Mouse (Mus musculus) embryonic fibroblast, embryonic 13.5 days (primary cell): ENCODE results near the gene E130114P18Rik.

Experiments used
- CTCF ChIP-seq: IDR thresholded peaks from 2 replicates; pipeline ENCODE4 v1.5.1; 2011; ENCODE audit warnings: mild to moderate bottlenecking, control low read depth, low read length, moderate library complexity, borderline replicate concordance; ENCODE audit not compliant: insufficient read depth
- POLR2A ChIP-seq: IDR thresholded peaks from 2 replicates; pipeline ENCODE4 v1.6.1; 2011; ENCODE audit warnings: low read depth, mild to moderate bottlenecking, control low read depth, low read length, moderate library complexity

DNA sequence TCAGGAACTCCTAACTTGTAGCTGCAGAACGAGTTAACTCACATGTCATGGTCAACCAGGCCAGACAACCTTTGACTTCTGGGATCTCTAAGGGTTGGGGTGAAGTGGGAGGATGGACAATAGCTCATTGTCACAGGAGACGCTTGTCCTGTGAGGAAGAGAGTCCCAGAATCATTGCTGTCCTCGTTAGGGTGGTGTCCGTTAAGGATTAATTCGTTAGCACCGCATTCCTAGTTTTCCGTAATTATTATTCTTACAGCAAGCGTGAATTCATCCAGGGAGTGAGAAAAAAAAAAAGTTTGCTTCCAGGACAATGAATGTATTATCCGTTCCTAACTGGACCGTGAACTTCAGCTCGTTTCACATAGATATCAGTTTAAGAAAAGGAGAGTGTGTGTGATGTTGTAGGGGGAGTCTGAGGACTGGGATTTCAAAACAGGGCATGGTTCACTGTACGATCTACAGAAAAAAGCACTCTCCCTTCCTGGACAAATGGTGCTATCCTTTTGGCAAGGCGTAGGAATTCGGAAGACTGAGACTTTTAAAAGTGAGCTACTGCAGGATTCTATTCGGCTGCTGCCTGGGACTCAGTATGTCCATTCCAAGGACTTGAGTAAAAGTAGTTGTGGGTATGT is 195.0 kb downstream of the E130114P18Rik start:
- TF ChIP-seq CTCF, result no peak
- no peak for TF ChIP-seq POLR2A
